Mouse (Mus musculus): ENCODE measurements around the gene Smim26. TPM values are rescaled to one million over a fixed set of nuclear protein-coding genes. Genes with fewer than 3 reads are reported as not detected.

Smim26 gene
- 48.3 TPM for polyA plus RNA-seq (2012; fragmentation: generic; extraction: Trizol)
- long read RNA-seq, experiment 1, transcript Smim26-201 (2 exons, 471 nt): major isoform, 6 of 6 reads
- long read RNA-seq, experiment 1, partial matches to known transcripts: 0 of 6 reads
- long read RNA-seq, experiment 1, other reads (novel, unspliced or antisense): 0 of 6 reads
- long read RNA-seq, experiment 2, partial matches to known transcripts: 0 of 1 reads
- long read RNA-seq, experiment 2, other reads (novel, unspliced or antisense): 1 of 1 reads

DNA sequence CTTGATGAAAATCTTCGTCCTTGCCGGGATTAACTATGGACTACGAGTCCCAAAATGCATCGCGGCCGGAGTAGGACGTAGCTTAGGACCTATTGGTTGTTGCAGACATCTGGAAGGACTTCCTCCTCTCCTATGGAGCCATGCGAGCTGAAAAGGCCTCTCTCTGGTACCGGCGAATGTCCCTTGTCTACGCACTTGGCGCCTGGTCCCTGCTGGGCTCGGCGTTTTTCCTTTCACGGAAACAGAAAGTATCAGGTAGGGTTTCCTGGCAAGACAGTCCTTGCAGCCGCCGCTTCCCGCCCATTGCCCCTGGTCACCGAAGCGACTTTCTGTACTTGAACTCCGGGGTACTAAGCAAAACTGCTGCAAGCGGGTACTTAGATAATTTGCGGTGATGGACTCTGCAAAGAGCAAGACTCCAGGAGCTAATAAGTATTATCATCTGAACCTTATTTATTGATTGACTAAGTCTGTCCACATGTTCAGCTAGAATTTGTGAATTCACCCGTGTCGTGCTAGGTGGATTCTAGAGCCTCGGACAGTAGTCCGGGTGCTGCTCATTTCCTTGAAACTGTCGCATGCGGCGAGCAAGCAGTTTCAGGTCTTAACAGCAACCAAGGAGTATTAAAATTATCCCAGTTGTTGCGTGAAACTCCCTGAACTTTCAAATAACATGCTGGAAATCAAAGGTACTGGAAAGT is at the start of gene Smim26:
Smim26 (plus strand) TSS at position 104 of the 701 bp plus-strand sequence.
- Histone ChIP-seq H3K27me3 (ENCODE audit: control insufficient read depth, insufficient read depth, insufficient read length) (no peaks in the 10 kb centered on the region), H3K36me3 (ENCODE audit: control insufficient read depth, insufficient read depth) (peaks cover 21% of the 10 kb centered on the region), H3ac (ENCODE audit: control insufficient read depth, insufficient read length, low read depth) (peak within 1 kb of the TSS; percentile 80), H3K4me3 (ENCODE audit: insufficient read depth, poor library complexity, severe bottlenecking) (peak within 1 kb of the TSS; percentile 46), H3K79me2 (ENCODE audit: control insufficient read depth, insufficient read depth) (no peaks in the 10 kb centered on the region), H3K79me3 (ENCODE audit: low read depth) (no peaks in the 10 kb centered on the region)
- peak; percentile 42 for TF ChIP-seq MAX (IDR thresholded peaks at IDR 0.05)
- TF ChIP-seq USF1 (IDR thresholded peaks at IDR 0.05; ENCODE audit: low read depth): no peak
- TF ChIP-seq MYOG (IDR thresholded peaks at IDR 0.05; ENCODE audit: control insufficient read depth, extremely low read depth, insufficient read length): no peak
- no peak for TF ChIP-seq MYOD1 (IDR thresholded peaks at IDR 0.05; ENCODE audit: control insufficient read depth, insufficient read length, low read depth)
- no peak for TF ChIP-seq CEBPB (IDR thresholded peaks at IDR 0.05; ENCODE audit: low read depth)
- no peak for TF ChIP-seq CTCF (IDR thresholded peaks at IDR 0.05; ENCODE audit: control insufficient read depth, insufficient read depth, insufficient read length)
- no peak for TF ChIP-seq FOSL1 (IDR thresholded peaks at IDR 0.05; ENCODE audit: insufficient read depth, low read length, poor library complexity, severe bottlenecking)

DNA sequence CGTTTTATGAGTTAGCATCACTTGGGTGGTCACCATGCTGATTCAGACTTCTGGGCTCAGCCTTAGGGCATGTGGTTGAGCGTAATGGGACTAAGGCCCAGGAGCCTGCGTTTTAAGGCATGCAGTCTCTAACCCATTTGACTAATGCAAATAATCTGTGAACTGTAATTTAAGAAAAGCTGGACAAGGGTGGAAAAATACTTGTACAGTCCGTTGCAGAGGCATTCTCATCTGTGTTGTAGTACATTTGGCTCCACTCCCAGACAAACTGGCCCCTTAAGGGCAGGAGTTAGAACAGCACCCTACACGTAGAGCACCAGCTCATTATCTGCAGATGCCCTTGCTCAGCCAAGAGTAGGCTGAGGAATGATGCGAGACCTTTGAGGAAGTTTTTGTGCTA is 49.2 kb upstream of the Smim26 start:
- Histone ChIP-seq H3K27me3 (ENCODE audit: control insufficient read depth, insufficient read depth, insufficient read length) (no peaks in the 10 kb centered on the region), H3ac (ENCODE audit: control insufficient read depth, insufficient read length, low read depth) (no peak overlapping the region), H3K79me2 (ENCODE audit: control insufficient read depth, insufficient read depth) (no peaks in the 10 kb centered on the region), H3K36me3 (ENCODE audit: control insufficient read depth, insufficient read depth) (peaks cover 37% of the 10 kb centered on the region), H3K4me3 (ENCODE audit: insufficient read depth, poor library complexity, severe bottlenecking) (no peak overlapping the region), H3K79me3 (ENCODE audit: low read depth) (no peaks in the 10 kb centered on the region)
- TF ChIP-seq CEBPB (IDR thresholded peaks at IDR 0.05; ENCODE audit: low read depth) (no peak), USF1 (IDR thresholded peaks at IDR 0.05; ENCODE audit: low read depth) (no peak), FOSL1 (IDR thresholded peaks at IDR 0.05; ENCODE audit: insufficient read depth, low read length, poor library complexity, severe bottlenecking) (no peak)

DNA sequence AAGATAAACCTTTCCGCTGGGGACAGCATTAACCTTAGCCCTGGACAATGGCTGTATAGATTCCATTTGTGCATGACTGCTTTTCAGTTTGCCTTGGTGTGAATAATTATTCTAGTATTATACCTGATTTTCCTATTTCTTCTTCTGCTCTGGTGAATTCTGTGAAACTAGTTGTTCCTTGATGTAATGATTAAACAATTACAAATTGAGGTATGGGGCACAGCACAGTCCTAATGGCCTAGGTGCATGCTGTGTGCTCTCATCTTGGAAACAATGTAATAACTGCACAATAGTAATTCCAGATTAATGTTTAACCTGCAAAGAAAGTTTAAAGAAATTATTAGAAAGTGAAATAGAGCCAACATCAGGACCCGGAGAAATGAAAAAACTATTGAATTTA is 48.8 kb upstream of the Smim26 start:
- peaks cover 34% of the 10 kb centered on the region for H3K36me3 ChIP-seq (ENCODE audit: control insufficient read depth, insufficient read depth)

DNA sequence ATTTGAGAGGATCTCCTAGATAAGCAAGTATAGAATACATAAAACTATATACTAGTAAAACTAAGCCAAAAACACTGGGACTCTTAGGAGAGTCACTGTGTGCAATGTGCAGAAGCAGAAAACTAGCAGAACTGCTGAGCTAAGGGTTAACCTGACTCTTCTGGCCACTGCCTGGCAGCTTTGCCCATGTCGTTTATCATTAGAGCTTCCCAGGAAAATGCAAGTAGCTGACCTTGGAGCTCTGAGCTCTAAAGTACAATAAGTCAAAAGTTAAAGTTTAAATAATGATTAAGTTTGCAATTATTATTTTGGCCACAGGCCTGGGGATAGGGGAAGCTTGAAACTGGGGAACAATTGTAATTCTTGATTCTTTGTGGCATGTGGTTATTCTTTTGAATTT is 48.4 kb upstream of the Smim26 start:
- no peaks in the 10 kb centered on the region for H3K79me3 ChIP-seq (ENCODE audit: low read depth)
- H3ac ChIP-seq (ENCODE audit: control insufficient read depth, insufficient read length, low read depth): no peak overlapping the region
- H3K79me2 ChIP-seq (ENCODE audit: control insufficient read depth, insufficient read depth): no peaks in the 10 kb centered on the region
- TF ChIP-seq MAX (IDR thresholded peaks at IDR 0.05) (no peak), CEBPB (IDR thresholded peaks at IDR 0.05; ENCODE audit: low read depth) (no peak), MYOD1 (IDR thresholded peaks at IDR 0.05; ENCODE audit: control insufficient read depth, insufficient read length, low read depth) (no peak), MYOG (IDR thresholded peaks at IDR 0.05; ENCODE audit: control insufficient read depth, extremely low read depth, insufficient read length) (no peak), FOSL1 (IDR thresholded peaks at IDR 0.05; ENCODE audit: insufficient read depth, low read length, poor library complexity, severe bottlenecking) (no peak), USF1 (IDR thresholded peaks at IDR 0.05; ENCODE audit: low read depth) (no peak)
- peaks cover 29% of the 10 kb centered on the region for H3K36me3 ChIP-seq (ENCODE audit: control insufficient read depth, insufficient read depth)
- no peak overlapping the region for H3K4me3 ChIP-seq (ENCODE audit: insufficient read depth, poor library complexity, severe bottlenecking)
- no peaks in the 10 kb centered on the region for H3K27me3 ChIP-seq (ENCODE audit: control insufficient read depth, insufficient read depth, insufficient read length)

More for the DNA sequence above, 48.8 kb upstream of the Smim26 start:
- H3K27me3 ChIP-seq (ENCODE audit: control insufficient read depth, insufficient read depth, insufficient read length): no peaks in the 10 kb centered on the region
- TF ChIP-seq USF1 (IDR thresholded peaks at IDR 0.05; ENCODE audit: low read depth): no peak
- TF ChIP-seq CTCF (IDR thresholded peaks at IDR 0.05; ENCODE audit: control insufficient read depth, insufficient read depth, insufficient read length): no peak
- TF ChIP-seq MYOG (IDR thresholded peaks at IDR 0.05; ENCODE audit: control insufficient read depth, extremely low read depth, insufficient read length): no peak
- no peak for TF ChIP-seq CEBPB (IDR thresholded peaks at IDR 0.05; ENCODE audit: low read depth)
- TF ChIP-seq FOSL1 (IDR thresholded peaks at IDR 0.05; ENCODE audit: insufficient read depth, low read length, poor library complexity, severe bottlenecking): no peak
- no peak for TF ChIP-seq MAX (IDR thresholded peaks at IDR 0.05)
- no peak for TF ChIP-seq MYOD1 (IDR thresholded peaks at IDR 0.05; ENCODE audit: control insufficient read depth, insufficient read length, low read depth)
- H3ac ChIP-seq (ENCODE audit: control insufficient read depth, insufficient read length, low read depth): no peak overlapping the region
- no peaks in the 10 kb centered on the region for H3K79me2 ChIP-seq (ENCODE audit: control insufficient read depth, insufficient read depth)
- no peaks in the 10 kb centered on the region for H3K79me3 ChIP-seq (ENCODE audit: low read depth)
- H3K4me3 ChIP-seq (ENCODE audit: insufficient read depth, poor library complexity, severe bottlenecking): no peak overlapping the region

DNA sequence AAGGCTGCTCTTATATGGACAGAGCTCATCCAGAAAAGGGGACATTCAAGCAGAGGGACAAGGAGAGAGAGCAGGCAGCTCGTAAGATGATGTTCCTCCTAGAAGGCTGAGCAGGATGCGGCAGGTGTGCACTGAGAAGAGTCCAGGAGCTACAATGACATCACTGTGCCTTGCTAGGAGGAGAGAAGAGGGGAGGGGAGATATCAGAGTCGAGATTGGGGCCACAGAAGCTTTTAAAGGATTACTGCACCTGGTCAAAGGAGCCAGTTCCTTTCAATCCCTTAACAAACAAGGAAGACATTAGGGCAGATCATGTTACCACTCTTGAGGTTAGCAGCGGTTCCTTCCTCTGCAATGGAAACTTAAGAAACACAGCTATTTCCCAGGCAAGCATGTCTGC is 46.3 kb upstream of the Smim26 start:
- Histone ChIP-seq H3K4me3 (ENCODE audit: insufficient read depth, poor library complexity, severe bottlenecking) (no peak overlapping the region), H3K27me3 (ENCODE audit: control insufficient read depth, insufficient read depth, insufficient read length) (no peaks in the 10 kb centered on the region), H3K36me3 (ENCODE audit: control insufficient read depth, insufficient read depth) (peaks cover 26% of the 10 kb centered on the region), H3ac (ENCODE audit: control insufficient read depth, insufficient read length, low read depth) (no peak overlapping the region), H3K79me3 (ENCODE audit: low read depth) (no peaks in the 10 kb centered on the region), H3K79me2 (ENCODE audit: control insufficient read depth, insufficient read depth) (no peaks in the 10 kb centered on the region)
- TF ChIP-seq MAX (IDR thresholded peaks at IDR 0.05) (no peak), USF1 (IDR thresholded peaks at IDR 0.05; ENCODE audit: low read depth) (no peak), CEBPB (IDR thresholded peaks at IDR 0.05; ENCODE audit: low read depth) (no peak), FOSL1 (IDR thresholded peaks at IDR 0.05; ENCODE audit: insufficient read depth, low read length, poor library complexity, severe bottlenecking) (no peak), CTCF (IDR thresholded peaks at IDR 0.05; ENCODE audit: control insufficient read depth, insufficient read depth, insufficient read length) (no peak), MYOD1 (IDR thresholded peaks at IDR 0.05; ENCODE audit: control insufficient read depth, insufficient read length, low read depth) (no peak), MYOG (IDR thresholded peaks at IDR 0.05; ENCODE audit: control insufficient read depth, extremely low read depth, insufficient read length) (no peak)

Measured in C2C12 (cell line).